Mouse (Mus musculus) thymus, postnatal 4 days (tissue): Measurements from ENCODE around the gene Rab22a.
A peak's percentile ranks its signal among the peaks of the same experiment; 100 is the strongest.
"Not testable (repeated sequence)": the region's sequence is repeated elsewhere in the genome, so short reads cannot be mapped to it uniquely, and the experiment has no call there.

ENCODE experiments used
- DNase-seq: peaks from one replicate; pipeline ENCODE4 v3.0.0; 2021

Rab22a gene

DNA sequence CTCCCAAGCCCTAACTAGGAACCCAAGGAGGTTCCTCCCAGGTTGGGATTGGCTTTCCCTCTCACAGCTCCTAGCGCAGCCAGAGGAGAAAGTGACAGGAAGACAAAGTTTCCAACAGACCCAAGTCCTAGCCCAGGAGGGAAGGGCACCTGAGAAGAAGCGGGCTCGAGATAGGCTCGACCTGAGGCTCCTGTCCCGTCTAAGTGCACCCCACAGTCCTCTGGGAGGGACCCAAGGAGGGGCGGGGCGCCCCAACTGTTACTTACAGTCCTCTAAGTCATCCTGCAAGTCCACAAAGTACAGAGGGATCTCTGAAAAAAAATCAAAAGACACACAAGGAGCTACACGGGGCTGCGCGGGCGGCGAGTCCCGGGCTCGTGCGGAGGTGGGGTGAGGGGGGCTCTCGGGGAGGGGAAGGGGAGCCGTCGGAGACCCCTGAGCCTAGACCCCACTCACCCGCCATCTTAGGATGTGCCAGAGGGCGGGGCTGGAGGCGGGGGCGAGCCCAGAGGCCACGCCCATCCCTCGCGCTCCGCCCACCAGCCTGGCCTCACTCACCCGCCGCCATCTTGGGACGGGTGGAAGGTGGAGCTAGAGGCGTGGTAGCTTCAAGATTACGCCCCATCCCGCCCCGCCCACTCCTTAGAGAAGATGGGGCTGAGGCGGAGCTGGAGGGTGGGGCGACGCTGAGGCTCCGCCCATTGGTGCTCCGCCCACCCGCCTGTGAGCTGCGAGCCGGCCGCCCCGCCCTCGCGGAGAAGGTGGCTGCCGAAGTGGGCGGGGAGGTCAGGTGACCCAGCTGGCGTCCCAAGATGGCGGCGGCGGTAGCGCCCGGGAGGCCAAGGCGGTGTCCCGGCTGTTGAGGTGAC lies at the start of gene Rab22a:
Gene Rab22a (plus strand): TSS at position 704 of the 869 bp plus-strand sequence.
- DNase-seq: peak; percentile 99

DNA sequence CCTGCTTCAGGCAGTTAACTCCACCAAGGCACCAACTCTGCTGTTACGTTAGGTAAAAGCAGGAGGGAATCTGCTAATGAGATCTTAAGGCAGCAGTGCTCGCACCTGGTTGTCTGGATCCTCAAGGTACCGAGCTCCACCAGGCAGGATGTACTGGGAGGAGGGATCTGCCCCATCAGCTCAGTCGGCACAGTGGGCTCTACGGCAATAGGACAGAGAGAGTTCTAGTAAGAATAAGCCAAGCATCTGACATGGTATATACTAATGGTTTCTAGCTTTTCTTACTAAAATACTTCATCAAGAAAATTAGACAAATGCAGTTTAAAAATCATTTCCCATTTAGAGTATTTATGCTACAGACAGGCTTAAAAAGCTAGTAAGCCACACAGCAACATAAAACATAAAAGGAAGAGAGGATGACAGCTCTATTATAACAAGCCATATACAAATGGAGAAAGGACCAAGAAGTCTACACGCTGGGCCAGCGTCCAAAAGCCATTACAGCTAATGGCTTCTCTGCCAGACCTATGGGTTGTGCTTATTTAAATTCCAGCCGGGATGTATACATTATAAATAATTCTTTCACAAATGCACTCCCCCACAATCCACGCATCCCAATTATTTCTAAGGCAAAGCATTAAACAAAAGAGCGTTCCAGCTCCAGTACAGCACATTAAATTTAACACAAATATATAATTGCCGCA lies 44.0 kb upstream of the Rab22a start:
- DNase-seq: no peak

DNA sequence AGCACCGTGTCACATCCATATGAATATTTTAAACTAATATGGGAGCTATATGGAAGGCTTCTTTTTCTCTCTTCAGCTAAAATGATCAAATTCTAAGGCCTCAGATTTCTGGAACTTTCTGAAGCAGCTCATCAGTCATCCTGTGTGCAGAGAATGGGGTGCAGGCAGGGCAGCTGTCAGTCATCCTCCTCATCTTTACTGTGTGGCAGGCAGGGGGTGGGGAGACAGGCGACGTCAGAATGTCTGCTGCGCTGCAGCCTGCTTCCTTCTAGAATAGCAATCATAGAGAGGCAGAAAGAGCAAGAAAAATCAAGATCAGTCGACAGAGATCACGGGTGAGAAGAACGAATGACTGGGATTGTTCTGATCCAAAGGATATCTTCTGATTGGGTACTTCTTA lies 43.4 kb upstream of the Rab22a start:
- no peak for DNase-seq

DNA sequence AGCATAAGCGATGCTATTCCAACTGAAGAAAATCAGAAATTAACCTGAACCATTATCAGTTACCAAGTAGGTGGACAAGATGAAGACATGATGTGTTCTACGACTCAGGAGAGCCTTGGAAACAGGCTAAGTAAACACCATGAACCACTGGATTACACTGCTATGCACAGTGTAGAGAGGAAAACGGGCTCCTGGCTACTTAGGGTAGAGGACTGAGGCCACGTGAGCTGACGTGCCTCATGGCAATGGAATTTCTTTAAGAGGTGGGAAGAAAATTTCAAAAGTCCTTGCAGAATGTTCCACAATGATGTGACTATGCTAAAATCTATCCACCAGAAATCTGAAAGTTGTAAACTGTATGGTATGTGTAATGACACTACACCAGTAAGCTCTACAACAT lies 40.4 kb upstream of the Rab22a start:
- DNase-seq: no peak

DNA sequence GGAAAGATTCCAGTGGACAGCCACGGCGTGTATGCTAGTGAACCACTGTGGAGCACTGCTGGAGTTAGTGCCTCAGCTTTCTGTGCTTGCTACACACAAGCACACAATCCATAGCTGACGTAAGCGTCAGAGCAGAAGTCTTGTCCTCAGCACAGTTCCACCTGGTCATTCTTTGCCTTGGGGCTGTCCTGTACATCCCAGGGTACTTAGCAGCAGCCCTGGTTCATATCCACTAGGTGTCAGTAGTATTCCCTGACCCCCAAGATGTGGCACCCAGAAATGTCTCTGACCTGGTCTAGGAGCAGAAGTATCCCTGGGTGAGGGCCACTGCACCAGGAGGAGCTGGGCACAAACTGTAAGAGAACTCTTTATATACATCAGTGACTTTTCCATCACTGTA lies 38.9 kb upstream of the Rab22a start:
- no peak for DNase-seq

DNA sequence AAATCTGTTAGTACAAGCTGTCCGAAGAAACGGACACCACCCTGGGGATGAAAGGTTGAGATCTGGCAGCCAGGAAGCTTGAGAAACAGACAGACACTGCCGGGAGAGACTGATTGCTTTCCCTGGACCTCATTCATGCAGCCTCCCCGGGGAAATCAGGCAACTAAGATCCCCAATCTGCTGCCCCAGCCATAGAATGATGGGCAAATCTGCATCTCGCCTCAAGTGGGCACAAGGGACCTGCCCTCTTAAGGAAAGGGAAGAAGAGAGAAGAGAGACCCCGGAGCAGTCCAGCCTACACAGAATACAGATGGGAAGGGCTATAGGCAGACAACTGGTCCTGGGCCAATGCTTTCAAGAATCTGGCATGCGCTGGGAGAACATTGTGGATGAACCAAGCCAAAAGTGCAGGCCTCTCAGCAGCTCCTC lies 37.4 kb upstream of the Rab22a start:
- no peak for DNase-seq

DNA sequence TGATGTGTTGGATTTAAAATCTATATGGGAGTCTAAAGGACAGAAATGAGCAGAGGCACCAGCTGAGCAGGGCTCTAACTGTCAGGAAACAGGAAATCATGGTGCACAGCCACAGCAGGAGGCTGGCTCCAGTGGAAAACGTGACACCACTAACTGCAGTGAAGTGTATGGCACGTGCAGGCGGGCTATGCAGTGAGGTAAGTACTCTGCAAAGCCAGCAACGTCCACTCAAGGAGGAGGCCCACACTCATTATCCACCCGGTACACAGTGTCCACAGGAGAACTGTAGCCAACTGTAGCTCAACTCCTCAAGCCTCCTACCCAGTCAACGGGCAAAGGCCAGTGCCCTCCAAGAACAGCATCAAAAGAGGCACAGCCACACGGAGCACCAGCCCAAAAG lies 34.9 kb upstream of the Rab22a start:
- peak; percentile 44 for DNase-seq

DNA sequence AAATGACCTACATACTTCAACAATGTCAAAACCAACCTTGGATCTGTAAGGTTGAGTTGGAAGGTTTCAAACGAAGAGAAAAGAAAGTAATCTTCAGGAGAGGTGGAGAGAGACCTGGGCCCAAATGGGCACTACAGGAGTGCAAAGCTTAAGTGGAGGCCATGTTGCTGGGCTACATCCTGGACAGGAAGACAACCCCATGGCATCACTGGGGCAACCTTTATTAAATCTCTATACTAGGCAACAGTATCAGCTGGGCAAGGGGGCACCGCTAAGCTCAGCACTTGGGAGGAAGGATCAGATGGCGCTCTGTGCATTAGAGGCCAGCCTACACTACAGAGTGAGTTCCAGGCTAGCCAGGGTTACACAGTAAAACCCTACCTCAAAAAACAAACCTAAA lies 33.8 kb upstream of the Rab22a start:
- DNase-seq: no peak

DNA sequence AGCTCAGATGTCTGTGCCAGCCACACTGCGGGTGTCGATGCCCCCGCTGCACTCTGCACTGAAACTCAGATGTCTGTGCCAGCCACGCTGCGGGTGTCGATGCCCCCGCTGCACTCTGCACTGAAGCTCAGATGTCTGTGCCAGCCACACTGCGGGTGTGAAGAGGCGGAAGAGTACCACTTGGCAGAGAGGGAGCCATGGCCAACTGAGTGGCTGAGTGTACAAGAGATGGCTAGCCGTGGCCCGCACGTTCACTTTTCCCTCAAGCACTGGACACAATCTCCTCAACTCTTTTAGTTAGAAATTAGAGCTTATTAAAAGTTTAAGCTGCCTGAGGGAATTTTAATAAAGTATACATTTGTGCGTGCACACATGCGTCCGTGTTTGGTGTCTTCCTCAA lies 25.5 kb upstream of the Rab22a start:
- not testable (repeated sequence) for DNase-seq

DNA sequence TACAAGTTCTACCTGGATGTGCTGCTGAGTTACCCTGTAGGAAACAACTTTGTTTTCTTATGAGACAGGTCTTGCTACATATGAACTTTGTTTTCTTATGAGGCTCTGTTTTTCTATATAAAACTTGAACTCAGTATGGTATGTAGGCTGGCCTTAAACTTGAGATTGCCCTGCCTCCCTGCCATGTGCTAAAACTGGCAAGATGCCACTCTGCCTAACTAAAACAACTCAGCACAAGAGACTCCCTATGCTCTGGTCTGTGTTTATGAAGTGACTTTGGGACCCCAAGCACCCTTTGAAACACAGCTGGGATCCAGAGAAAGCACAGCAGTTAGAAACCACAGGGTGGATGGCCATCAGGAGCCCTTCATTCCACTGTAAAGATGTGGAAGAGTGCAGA lies 18.2 kb upstream of the Rab22a start:
- DNase-seq: no peak

DNA sequence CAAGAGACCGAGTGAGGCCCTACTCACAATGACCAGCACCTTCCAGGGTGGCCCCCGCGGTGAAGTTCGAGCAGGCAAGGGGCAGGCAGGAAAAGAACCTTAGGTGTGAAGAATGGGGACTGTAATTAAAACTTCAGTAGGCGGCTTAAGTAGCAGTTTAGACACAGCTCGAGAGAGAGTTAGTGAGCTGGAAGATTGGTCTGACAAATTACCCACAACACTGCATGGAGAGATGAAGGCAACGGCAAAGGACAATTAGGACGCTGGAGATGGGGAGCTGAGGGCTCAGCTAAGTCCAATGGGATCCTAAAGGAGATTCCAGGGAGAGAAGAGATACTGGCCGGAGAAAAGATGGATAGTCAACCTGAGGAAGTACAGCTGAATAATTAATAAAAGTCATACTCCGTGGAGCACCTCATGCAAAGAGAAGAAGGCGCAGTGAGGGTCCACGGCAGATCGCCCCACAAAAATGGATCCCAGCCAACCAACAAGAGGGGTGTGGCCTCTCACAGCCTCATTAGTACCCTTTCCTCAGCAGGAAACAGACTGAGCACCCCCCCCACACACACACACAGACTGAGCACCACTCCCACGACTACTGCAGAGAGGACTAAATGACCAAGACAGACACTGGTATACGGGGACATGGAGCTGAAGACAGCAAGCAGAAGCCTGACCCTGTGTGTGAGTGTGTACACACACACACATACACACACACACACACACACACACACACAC lies 17.1 kb upstream of the Rab22a start:
- no peak for DNase-seq

DNA sequence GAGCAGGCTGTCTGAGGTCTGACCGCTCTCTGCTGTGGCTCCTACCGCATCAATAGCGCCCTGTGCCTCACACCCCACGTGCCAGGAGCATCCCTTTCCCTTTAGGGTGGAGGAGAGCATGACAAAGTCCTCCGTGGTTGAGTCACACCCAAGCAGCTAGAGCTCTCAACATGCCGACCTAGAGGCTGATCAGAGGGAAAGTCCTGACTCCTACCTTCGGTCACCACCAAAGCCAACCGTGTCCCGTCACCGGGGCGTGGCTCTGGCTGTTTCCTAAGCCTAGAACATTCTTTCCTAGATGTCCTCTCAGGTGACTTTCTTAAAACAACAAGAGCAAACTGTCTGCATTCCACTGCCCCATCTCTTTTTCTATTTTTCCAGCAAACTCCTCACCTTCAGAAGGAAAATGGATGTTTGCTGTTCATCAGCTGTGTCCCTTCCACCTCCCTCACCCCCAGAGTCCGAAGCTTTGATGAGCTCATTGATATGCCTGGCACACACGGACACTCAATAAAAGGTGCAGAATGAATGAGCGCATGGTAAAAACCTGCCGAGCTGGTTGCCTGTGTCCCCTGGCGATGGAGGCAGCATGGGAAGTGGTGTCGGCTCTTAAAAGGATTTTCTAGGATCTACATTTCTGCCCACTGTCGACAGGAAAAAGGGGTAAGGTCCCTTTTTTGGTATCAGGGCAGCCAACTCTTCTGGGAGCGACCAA lies 12.2 kb upstream of the Rab22a start:
- no peak for DNase-seq

DNA sequence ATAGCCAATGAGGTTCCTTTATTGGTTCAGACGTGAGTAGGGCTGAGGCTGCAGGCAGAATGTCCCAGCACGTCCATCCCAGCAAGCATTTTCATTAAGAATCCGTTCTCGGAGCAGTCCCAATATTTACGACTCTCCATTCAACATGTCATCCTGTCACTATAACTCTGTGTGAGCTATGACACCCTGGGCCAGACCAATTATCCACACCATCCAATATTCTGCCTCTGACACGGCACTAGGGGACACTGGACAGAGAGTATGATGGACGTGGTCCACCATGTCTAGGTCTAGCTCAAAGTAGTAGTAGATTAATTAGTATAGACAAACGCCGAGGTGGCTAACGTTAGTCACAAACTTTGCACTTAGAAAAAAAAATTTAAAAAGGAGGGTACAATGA lies 9.8 kb upstream of the Rab22a start:
- no peak for DNase-seq

DNA sequence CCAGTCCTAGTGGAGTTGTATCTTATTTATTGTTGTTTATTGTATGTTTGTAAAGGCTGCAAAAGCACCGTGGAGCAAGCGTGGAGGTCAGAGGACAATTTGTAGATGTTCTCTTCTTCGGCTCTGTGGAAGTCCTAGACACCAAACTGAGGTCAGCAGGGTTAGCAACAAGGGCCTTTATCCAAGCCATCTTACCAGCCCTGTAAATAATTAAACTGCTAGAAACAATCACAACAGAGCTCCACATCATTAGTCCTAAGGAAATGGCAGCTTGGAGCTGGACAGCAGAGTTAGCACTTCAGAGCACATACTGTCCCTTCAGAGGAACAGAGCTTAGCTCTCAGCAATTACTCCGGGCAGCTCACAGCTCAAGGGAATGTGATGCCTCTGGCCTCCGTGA lies 6.0 kb upstream of the Rab22a start:
- no peak for DNase-seq

DNA sequence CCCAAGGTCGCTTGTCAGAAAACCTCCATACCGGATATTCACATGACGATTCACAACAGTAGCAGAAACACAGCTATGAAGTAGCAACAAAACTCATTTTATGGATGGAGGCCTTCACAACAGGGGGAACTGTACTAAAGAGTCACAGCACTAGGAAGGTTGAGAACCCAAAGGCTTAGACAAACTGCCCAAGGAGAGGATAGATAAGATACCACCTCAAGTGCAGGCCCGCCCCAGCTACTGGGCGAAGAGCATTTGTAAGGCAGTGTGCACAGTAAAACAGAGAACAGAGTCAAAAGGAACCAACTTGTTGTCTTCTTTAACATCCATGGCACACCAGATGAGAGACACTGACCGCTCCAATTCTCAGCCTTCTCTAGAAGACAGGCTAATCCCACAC lies 1.8 kb upstream of the Rab22a start:
- DNase-seq: no peak

DNA sequence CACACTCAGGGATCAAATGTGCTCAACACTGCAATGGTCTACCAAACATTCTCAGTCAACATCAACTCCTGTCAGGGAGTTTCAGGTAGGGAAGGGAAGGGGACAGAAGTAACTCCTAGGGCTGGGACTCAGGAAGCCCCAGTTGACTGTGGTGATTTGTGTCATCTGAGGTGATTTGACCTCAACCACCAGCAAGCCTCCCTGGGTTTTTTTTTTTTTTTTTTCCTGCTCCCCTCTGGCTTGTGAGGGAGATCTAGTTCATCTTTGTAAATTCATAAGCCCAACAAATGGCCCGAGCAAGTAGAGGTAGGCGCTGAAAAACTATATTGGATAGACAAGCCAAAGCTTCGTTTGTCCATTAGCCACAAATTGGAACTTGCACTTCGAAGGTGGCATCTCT lies 1.0 kb upstream of the Rab22a start:
- no peak for DNase-seq

DNA sequence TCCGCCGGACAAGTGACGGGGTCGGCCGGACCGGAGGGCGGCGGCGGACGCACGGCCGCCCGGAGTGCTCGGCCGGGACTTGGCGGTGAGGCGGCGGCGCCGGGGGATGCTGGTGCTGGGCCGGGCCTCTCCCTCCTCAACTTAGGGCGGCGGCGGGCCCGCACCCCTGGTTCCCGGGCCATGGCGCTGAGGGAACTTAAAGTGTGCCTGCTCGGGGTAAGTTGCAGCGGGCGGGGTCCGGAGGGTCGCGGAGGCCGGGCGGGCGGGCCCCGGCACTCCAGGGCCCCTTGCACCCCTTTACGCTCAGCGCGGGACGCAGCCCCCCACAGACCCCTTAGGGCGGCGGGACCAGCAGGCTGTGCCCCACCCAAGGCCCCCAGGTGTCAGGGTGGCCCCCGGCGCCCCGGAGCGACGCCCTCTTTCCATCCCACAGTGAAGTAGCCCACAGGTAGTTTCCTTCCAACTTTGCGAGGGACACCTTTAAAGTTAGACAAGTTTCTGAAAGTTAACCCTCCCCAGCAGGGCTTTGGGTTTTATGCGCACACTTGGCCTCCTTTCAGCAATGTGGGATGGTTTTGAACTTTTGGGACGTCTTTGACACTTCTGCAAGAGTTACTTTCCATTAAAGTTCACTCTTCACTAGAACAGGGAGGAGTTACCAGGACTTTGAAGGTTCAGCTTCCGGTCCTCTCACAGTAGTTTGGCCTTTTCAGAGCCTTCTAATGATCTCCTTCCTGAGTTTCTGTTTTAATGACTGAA lies 545 bp downstream of the Rab22a start:
- no peak for DNase-seq

DNA sequence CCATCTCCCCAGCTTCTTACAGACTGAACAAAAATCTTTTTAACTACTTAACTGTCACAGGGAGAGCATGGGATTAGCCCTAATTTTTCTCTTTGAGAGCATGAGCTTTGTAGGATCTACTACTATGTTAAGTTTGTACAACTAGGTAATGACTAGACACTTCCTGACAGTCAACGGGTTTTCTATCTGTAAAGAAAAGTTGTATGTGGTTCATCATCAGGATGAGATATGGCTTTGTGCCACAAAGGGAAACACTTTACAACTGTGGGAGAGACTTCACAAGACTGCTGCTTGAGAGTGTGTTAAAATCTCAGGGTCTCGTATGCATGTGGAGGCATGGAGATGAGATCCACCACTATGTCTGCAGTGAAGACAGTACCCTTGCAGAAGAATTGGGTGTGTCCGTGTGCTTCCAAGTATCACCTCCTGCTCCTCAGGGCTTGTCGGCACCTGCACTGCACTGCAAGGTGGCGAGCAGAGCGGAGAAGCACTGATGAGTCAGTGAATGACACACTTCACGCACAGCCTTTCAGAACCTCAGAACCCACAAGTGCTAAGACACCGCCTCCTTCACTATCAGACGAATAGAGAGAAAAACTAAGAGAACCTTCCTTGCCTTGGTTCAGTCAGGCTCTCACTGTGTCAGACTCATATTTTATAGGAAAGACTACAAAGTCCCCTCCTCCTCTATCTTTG lies 2.8 kb downstream of the Rab22a start:
- DNase-seq: no peak

DNA sequence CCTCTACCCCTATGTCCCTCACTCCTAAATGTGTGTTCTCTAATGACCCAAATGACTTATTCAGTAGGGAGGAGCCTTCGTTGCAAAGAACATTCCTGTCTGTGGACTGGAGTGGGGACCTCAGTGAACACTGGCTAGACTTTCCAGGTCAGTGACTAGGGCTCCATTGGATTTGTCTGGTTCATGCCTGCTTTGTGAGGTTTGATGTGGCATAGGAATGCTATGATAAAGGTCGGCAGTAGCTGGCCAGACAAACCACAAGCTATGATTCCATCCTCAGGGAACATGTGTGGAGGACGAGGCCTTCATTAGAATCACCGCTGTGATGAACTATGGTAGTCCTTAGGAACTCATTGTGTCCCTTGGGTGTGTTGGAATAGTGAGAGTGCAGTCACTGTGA lies 5.2 kb downstream of the Rab22a start:
- DNase-seq: no peak

DNA sequence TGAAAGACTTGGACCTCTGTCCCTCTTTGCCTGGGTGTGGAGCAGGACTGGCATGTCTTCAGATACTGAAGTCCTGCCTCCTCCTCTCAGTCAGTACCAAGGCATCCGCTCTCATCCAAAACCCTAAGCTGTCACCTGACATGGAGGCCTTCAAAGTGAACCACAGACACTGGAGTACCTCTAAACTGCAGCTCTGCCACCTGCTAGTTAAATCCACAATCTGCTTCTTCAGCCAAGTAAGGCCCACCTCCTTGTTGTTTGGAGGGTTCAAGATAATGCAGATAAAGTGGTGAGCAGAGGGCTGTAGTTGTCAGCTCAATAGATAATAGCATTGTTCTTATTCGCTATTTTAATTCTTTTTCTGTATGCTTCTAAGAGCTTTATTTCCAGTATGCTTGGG lies 5.7 kb downstream of the Rab22a start:
- peak; percentile 37 for DNase-seq

DNA sequence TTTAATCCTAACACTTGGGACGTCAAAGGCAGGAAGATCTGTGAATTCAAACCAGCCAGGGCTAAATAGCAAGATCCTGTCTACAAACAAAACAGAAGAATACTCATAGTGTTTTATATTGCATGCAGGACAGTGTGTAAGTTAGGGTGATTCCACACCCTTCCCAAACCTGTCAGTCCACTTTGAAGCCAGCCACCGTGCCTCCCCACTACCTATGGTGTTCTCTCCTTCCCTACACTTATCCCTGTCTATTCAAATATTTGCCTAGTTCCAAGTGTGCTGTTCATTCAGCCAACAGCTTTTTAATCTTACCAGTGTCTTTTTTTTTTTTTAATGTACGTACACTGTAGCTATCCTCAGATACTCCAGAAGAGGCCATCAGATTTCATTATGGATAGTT lies 7.3 kb downstream of the Rab22a start:
- no peak for DNase-seq
